19 mouse cellular contexts compared by ENCODE assay signal in the genomic region with DNA sequence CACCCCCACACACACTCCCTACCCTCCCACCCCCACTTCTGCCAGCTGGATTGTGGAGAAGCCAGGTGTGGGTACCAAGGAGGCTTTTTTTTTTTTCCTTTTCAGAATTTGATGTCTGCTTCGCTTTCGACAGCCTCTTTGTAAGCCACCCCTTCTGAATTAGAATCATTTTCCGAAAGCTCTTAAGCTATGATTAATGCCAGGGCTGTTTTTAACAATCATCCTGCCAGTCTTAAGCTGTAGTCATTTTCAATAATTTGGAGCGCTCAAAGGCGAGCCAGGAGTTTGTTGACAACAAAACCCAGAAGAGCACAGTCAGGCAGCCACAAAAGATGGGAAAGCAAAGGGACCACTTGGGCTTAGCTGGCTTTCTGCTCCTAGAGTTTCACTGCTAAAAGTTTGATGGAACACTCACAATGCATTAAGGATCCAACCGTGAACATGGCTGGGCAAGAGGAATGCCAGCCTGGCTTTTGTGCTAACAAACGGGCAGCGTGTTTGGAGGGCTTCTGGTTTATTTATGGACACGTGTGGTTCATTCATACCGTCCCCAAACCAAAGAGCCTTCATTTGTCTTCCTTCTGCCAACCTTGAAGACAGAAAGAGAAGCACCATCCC.
DNase-seq lines count a peak whose midpoint lies in the region; ATAC-seq and TF ChIP-seq lines count a peak whose summit lies in the region.
"Had no signal": no experiment of that assay in that cellular context is flagged by ENCODE, and none has a peak within 500 bp of the region (broad histone marks: within the 10 kb centered on the region; RNA-seq: fewer than 3 reads in every experiment).

No protein-coding gene starts in this region.

- H3K27ac ChIP-seq in kidney, embryonic 15.5 days = peak overlapping the region; percentile 27
- no peak overlapping the region for H3K27ac ChIP-seq in kidney, embryonic 16.5 days (ENCODE audit: low read length)
- peak overlapping the region; percentile 84 for H3K27ac ChIP-seq in forebrain, embryonic 15.5 days (replicated peaks)
- H3K27ac ChIP-seq: intestine, embryonic 15.5 days; liver, embryonic 12.5 days; macrophage had no signal

- no peak for TF ChIP-seq CTCF in brain, embryonic 14.5 days (IDR thresholded peaks at IDR 0.05; ENCODE audit: borderline replicate concordance, extremely low read depth, insufficient read depth, insufficient read length)

- H3K36me3 ChIP-seq in kidney, embryonic 15.5 days = no peaks in the 10 kb centered on the region
- no peaks in the 10 kb centered on the region for H3K36me3 ChIP-seq in kidney, embryonic 16.5 days (ENCODE audit: insufficient read depth, low read length)
- H3K36me3 ChIP-seq in forebrain, embryonic 15.5 days = peaks cover 4% of the 10 kb centered on the region; the same call in 1 of the 2 replicates
- H3K36me3 ChIP-seq: heart, embryonic 12.5 days; intestine, embryonic 15.5 days; liver, embryonic 12.5 days had no signal

- H3K9me3 ChIP-seq in kidney, embryonic 15.5 days (replicated peaks) = no peaks in the 10 kb centered on the region
- H3K9me3 ChIP-seq in kidney, embryonic 16.5 days (ENCODE audit: low read length) = no peaks in the 10 kb centered on the region
- H3K9me3 ChIP-seq in forebrain, embryonic 15.5 days = no peaks in the 10 kb centered on the region
- H3K9me3 ChIP-seq: heart, embryonic 12.5 days; intestine, embryonic 15.5 days; liver, embryonic 12.5 days had no signal

- no peak overlapping the region for H3K4me3 ChIP-seq in kidney, embryonic 15.5 days (replicated peaks)
- H3K4me3 ChIP-seq in kidney, embryonic 16.5 days (ENCODE audit: low read length) = no peak overlapping the region
- no peak overlapping the region for H3K4me3 ChIP-seq in forebrain, embryonic 15.5 days
- H3K4me3 ChIP-seq: erythroblast, embryonic 14.5 days; heart, embryonic 12.5 days; intestine, embryonic 15.5 days; liver, embryonic 12.5 days had no signal

- 67% methylated on average over 10 of the region's 10 CpGs for WGBS in kidney, embryonic 15.5 days
- WGBS in kidney, embryonic 16.5 days = 54% methylated on average over 10 of the region's 10 CpGs
- 40% methylated on average over 10 of the region's 10 CpGs for whole genome bisulfite sequencing in forebrain, embryonic 15.5 days

- ATAC-seq in kidney, embryonic 15.5 days (replicated peaks; ENCODE audit: low FRiP score) = no peak
- no peak for ATAC-seq in kidney, embryonic 16.5 days (ENCODE audit: low FRiP score, low TSS enrichment)
- peak; percentile 14; the same call in 1 of the 2 replicates for ATAC-seq in forebrain, embryonic 15.5 days (replicated peaks)
- ATAC-seq: intestine, embryonic 15.5 days; liver, embryonic 12.5 days had no signal

- peak; percentile 75 for DNase-seq in brain, embryonic 14.5 days (ENCODE audit: low read depth)
- peak; percentile 55 for DNase-seq in retina, embryonic 14.5 days (ENCODE audit: low spot score)
- no peak for DNase-seq in right cerebral cortex, postnatal 4 days
- no peak for DNase-seq in heart, adult 11 months
- DNase-seq: adrenal gland, postnatal 36 days; cerebellum, adult 9-10 months; kidney, postnatal 10 days; lung, embryonic 14.5 days; right cerebral cortex, postnatal 14 days; thymus, postnatal 36 days had no signal

- no peak for TF ChIP-seq POLR2A in brain, embryonic 14.5 days (IDR thresholded peaks at IDR 0.05; ENCODE audit: borderline replicate concordance, extremely low read depth, insufficient read depth, insufficient read length, poor library complexity, severe bottlenecking)

- no peak overlapping the region for H3K9ac ChIP-seq in kidney, embryonic 15.5 days
- H3K9ac ChIP-seq in kidney, embryonic 16.5 days (replicated peaks; ENCODE audit: low read length) = no peak overlapping the region
- no peak overlapping the region for H3K9ac ChIP-seq in forebrain, embryonic 15.5 days (replicated peaks)
- H3K9ac ChIP-seq: heart, embryonic 12.5 days; intestine, embryonic 15.5 days; liver, embryonic 12.5 days; lung, embryonic 14.5 days had no signal

- H3K4me1 ChIP-seq in kidney, embryonic 15.5 days = peaks cover 36% of the 10 kb centered on the region
- H3K4me1 ChIP-seq in kidney, embryonic 16.5 days (ENCODE audit: insufficient read depth, low read length) = peaks cover 30% of the 10 kb centered on the region
- H3K4me1 ChIP-seq in forebrain, embryonic 15.5 days = peaks cover 25% of the 10 kb centered on the region
- H3K4me1 ChIP-seq: liver, embryonic 12.5 days had no signal

- H3K27me3 ChIP-seq in kidney, embryonic 15.5 days = no peaks in the 10 kb centered on the region
- 0 out of 2 replicates have a peak, but pooled peaks cover 5% of the 10 kb centered on the region for H3K27me3 ChIP-seq in kidney, embryonic 16.5 days (ENCODE audit: insufficient read depth, low read length)
- no peaks in the 10 kb centered on the region for H3K27me3 ChIP-seq in forebrain, embryonic 15.5 days
- H3K27me3 ChIP-seq: heart, embryonic 12.5 days; intestine, embryonic 15.5 days; liver, embryonic 12.5 days had no signal

- H3K4me2 ChIP-seq in kidney, embryonic 15.5 days = no peak overlapping the region
- no peak overlapping the region for H3K4me2 ChIP-seq in kidney, embryonic 16.5 days (replicated peaks; ENCODE audit: low read depth, low read length)
- H3K4me2 ChIP-seq in forebrain, embryonic 15.5 days (replicated peaks) = no peak overlapping the region
- H3K4me2 ChIP-seq: heart, embryonic 12.5 days; intestine, embryonic 15.5 days; liver, embryonic 12.5 days; lung, embryonic 14.5 days; midbrain, embryonic 11.5 days had no signal

Comparison
In these comparisons a context has a peak if more than half of its experiments do, and no peak if none do; other contexts are left out.
1. DNase-seq: peak in brain, embryonic 14.5 days (single experiment) and retina, embryonic 14.5 days (single experiment); none in right cerebral cortex, postnatal 4 days (single experiment) and heart, adult 11 months (single experiment).